In the genomic region with DNA sequence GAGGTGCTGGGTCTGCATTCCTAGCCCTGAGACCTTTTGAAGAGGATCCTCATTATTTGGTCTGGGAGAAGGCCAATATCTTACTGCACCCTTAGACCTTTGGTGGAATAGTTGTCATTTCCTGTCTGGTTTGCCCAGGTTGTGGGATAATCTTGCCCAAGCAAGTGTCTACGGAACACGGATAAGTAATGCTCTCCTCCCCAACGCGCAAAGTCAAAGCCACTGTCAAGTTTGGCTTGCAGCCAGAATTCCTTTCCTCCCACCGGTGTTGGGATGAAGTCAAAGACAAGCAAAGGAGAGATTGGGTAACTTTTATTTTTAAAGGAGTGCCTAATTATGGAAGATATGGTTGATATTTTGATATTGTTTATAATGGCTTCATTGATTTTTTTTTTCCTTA, we compare ENCODE assay signal across 17 mouse cellular contexts.
"Had no signal": no experiment of that assay in that cellular context is flagged by ENCODE, and none has a peak within 500 bp of the region (broad histone marks: within the 10 kb centered on the region; RNA-seq: fewer than 3 reads in every experiment).

No protein-coding gene starts in this region.

- H3K4me2 ChIP-seq: liver, embryonic 11.5 days; liver, embryonic 15.5 days; lung, embryonic 15.5 days; midbrain, embryonic 11.5 days; midbrain, embryonic 15.5 days; neural tube, embryonic 12.5 days had no signal

- ATAC-seq: midbrain, embryonic 15.5 days had no signal

- DNase-seq: kidney, adult 9 months; kidney, postnatal 4 days; right cerebral cortex, postnatal 4 days; spleen, adult 18-20 months; thymus, adult 18-20 months; thymus, postnatal 14 days had no signal

- H3K4me1 ChIP-seq: liver, embryonic 15.5 days; midbrain, embryonic 15.5 days had no signal

- H3K27ac ChIP-seq: kidney, postnatal 0 days; layer of hippocampus, adult 2 months; limb, embryonic 10.5 days; liver, embryonic 15.5 days; lung, embryonic 15.5 days; macrophage; midbrain, embryonic 15.5 days; neural tube, embryonic 12.5 days had no signal

- H3K9ac ChIP-seq: liver, embryonic 15.5 days; lung, embryonic 15.5 days; midbrain, embryonic 15.5 days; neural tube, embryonic 12.5 days had no signal

- H3K9me3 ChIP-seq: limb, embryonic 10.5 days; liver, embryonic 15.5 days; lung, embryonic 15.5 days; midbrain, embryonic 15.5 days; neural tube, embryonic 12.5 days had no signal

- H3K4me3 ChIP-seq: layer of hippocampus, adult 2 months; limb, embryonic 10.5 days; liver, embryonic 15.5 days; lung, embryonic 15.5 days; megakaryocyte, embryonic 14.5 days; midbrain, embryonic 15.5 days; neural tube, embryonic 12.5 days had no signal

- H3K27me3 ChIP-seq: liver, embryonic 15.5 days; midbrain, embryonic 15.5 days; neural tube, embryonic 12.5 days had no signal

- H3K36me3 ChIP-seq: limb, embryonic 10.5 days; liver, embryonic 15.5 days; lung, embryonic 15.5 days; midbrain, embryonic 15.5 days; neural tube, embryonic 12.5 days had no signal
